Mouse (Mus musculus) embryonic facial prominence, embryonic 10.5 days (tissue): Measurements from ENCODE around the gene Mrtfb. TPM values are rescaled to one million over a fixed set of nuclear protein-coding genes. Genes with fewer than 3 reads are reported as not detected.

Experiments
- DNase-seq: peaks from one replicate; pipeline ENCODE4 v3.0.0-alpha.2; 2017; ENCODE audit warnings: low spot score
- H3K27ac ChIP-seq: fragments of 300-500 bp; sonication (generic); replicated peaks from 2 replicates; pipeline ENCODE4 v1.5.1; 2016; ENCODE audit warnings: mild to moderate bottlenecking
- H3K27me3 ChIP-seq: fragments of 300-500 bp; sonication (generic); replicated peaks from 2 replicates; pipeline ENCODE4 v1.6.1; 2016; ENCODE audit warnings: low read depth, mild to moderate bottlenecking; ENCODE audit not compliant: poor library complexity, severe bottlenecking
- H3K36me3 ChIP-seq: fragments of 300-500 bp; sonication (generic); replicated peaks from 2 replicates; pipeline ENCODE4 v1.6.1; 2016; ENCODE audit warnings: mild to moderate bottlenecking, moderate library complexity
- H3K4me1 ChIP-seq: fragments of 300-500 bp; sonication (generic); 2 replicates; pipeline ENCODE4 v1.6.1; 2016
- H3K4me3 ChIP-seq: fragments of 300-500 bp; sonication (generic); 2 replicates; pipeline ENCODE4 v1.5.1; 2016; ENCODE audit warnings: mild to moderate bottlenecking, moderate library complexity
- H3K9me3 ChIP-seq: fragments of 300-500 bp; sonication (generic); 2 replicates; pipeline ENCODE4 v1.6.1; 2016; ENCODE audit warnings: mild to moderate bottlenecking
- WGBS: fragments of 180-500 bp; shearing (Covaris S2); methylation state at CpG from one replicate; pipeline ENCODE4 v1.1.7; 2016; 5-methylcytosine and 5-hydroxymethylcytosine counted together
- polyA plus RNA-seq: library from polyadenylated mRNA; unstranded; fragments of >200 nt; fragmentation: Nextera tagmentation; extraction: Ambion mirVana; gene quantifications from 2 replicates; pipeline ENCODE4 v1.2.1, GENCODE M21; 2016

The Mrtfb gene
- polyA plus RNA-seq, 1 experiment from 2014 or later, result 22.2 TPM

DNA sequence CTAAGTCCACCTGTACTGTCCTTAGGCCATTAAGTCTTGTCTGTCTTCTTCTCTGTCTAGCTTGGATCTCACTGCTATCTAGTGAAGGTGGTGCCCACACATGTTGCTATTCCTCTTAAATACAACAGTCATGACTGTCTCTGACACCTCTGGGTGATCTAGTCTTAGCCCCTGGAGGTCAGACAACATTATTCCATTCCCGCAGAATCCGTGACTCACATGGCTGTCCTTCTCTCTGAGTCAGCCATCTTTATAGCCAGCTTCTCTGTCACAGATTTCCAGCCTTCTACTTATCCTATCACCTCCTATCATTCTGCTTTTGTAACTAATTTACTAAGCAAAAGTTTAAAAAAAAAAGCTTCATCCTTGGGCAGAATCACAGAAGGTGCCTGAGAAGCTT is 125.5 kb downstream of the Mrtfb start:
- Histone ChIP-seq H3K9me3 (no peaks in the 10 kb centered on the region), H3K4me1 (no peaks in the 10 kb centered on the region), H3K27me3 (no peaks in the 10 kb centered on the region), H3K36me3 (peaks cover 31% of the 10 kb centered on the region), H3K27ac (no peak overlapping the region), H3K4me3 (no peak overlapping the region)
- DNase-seq, result no peak
- WGBS, result 93% methylated on average over 2 of the region's 2 CpGs

DNA sequence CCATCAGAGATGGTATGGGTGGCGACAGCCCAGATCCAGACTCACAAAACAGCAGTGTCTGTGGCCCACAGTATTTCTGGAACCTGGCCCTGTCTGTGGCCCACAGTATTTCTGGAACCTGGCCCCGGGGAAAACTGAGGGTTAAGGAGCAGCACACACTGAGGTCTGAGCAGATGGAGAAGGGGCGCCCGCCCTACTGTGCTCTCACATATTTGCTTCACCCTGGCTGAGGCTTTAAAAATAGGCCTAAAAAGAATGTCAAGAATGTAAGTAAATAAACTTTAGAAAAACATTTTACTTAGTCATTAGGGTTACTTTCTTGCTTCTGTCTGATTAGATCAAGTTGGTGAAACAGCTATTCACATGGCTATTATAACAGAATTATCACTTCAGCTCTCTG is 131.0 kb downstream of the Mrtfb start:
- H3K27ac ChIP-seq, result no peak overlapping the region
- DNase-seq, result no peak
- WGBS, result 88% methylated on average over 4 of the region's 4 CpGs
- no peaks in the 10 kb centered on the region for H3K27me3 ChIP-seq
- H3K9me3 ChIP-seq, result no peaks in the 10 kb centered on the region
- no peak overlapping the region for H3K4me3 ChIP-seq
- H3K36me3 ChIP-seq, result peaks cover 56% of the 10 kb centered on the region
- no peaks in the 10 kb centered on the region for H3K4me1 ChIP-seq

- Histone ChIP-seq H3K4me1 (no peaks in the 10 kb centered on the region), H3K27me3 (no peaks in the 10 kb centered on the region), H3K27ac (no peak overlapping the region), H3K4me3 (no peak overlapping the region), H3K36me3 (peaks cover 95% of the 10 kb centered on the region), H3K9me3 (no peaks in the 10 kb centered on the region)
- 82% methylated on average over 2 of the region's 2 CpGs for WGBS
- DNase-seq, result no peak
These were observed 144.1 kb downstream of the Mrtfb start for GRCm38 (mm10) chr16:13400375-13400774.

DNA sequence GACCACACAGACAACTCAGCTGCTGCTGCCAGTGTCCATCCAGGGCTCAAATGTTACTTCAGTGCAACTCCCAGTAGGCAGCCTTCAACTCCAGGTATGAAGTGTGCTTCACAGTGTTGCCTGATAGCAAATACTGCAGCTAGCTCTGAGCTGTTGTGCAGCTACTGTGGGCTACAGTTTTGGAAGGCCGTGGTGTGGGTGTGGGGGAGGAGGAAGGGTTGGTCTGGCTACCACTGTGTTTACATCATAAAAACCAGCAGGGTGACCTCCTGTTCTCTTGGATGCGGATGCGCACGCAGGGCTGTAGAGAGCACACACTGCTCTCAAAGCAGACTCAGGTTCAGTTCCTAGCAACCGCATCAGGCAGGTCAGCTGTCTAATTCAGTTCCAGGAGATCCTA is 145.3 kb downstream of the Mrtfb start:
- H3K27ac ChIP-seq, result no peak overlapping the region
- H3K27me3 ChIP-seq, result no peaks in the 10 kb centered on the region
- DNase-seq, result no peak
- H3K4me3 ChIP-seq, result no peak overlapping the region
- H3K9me3 ChIP-seq, result no peaks in the 10 kb centered on the region
- H3K36me3 ChIP-seq, result peaks cover 96% of the 10 kb centered on the region
- WGBS, result 92% methylated on average over 5 of the region's 5 CpGs
- H3K4me1 ChIP-seq, result no peaks in the 10 kb centered on the region

DNA sequence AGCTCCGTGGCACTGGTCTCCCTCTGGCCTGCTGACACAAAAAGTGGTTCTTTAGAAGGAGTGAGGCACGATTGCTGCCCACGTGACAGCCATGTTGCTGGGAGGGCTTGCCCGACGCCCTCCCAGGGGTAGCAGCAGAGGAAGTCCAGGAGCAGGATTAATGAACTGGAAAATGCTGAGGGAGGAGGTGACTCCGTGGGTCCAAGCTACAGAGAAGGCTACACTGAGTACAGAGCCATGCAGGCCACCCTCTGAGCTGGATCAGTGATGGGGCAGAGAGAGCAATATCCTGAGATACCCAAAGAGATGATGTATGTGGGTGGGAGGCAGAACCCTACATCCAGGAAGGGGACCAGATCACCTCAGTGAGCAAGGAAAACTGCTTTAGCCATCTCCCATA is 148.4 kb downstream of the Mrtfb start:
- 87% methylated on average over 6 of the region's 6 CpGs for WGBS
- peaks cover 96% of the 10 kb centered on the region for H3K36me3 ChIP-seq
- H3K9me3 ChIP-seq, result no peaks in the 10 kb centered on the region

DNA sequence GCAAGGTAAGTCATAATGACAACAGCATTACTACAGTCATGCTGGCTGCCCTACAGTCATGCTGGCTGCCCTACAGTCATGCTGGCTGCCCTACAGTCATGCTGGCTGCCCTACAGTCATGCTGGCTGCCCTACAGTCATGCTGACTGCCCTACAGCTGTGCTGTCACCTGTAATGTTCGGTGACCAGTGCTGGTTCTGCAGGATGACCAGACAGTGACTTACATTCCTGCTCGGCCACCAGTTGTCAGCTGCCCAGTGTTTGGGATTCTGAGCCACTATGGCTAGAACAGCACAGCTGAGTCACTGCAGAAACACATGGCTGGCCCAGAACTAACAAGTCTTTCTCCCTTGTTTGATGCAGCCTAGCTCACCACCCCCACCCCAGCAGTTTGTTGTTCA is 149.1 kb downstream of the Mrtfb start:
- H3K4me1 ChIP-seq, result no peaks in the 10 kb centered on the region
- DNase-seq, result no peak
- peaks cover 96% of the 10 kb centered on the region for H3K36me3 ChIP-seq
- H3K27me3 ChIP-seq, result no peaks in the 10 kb centered on the region
- no peak overlapping the region for H3K27ac ChIP-seq
- H3K9me3 ChIP-seq, result no peaks in the 10 kb centered on the region
- H3K4me3 ChIP-seq, result no peak overlapping the region
- WGBS, result 90% methylated on average over 2 of the region's 2 CpGs

More for the DNA sequence above, 148.4 kb downstream of the Mrtfb start:
- no peak overlapping the region for H3K4me3 ChIP-seq
- DNase-seq, result no peak
- no peaks in the 10 kb centered on the region for H3K27me3 ChIP-seq
- no peak overlapping the region for H3K27ac ChIP-seq
- H3K4me1 ChIP-seq, result no peaks in the 10 kb centered on the region

DNA sequence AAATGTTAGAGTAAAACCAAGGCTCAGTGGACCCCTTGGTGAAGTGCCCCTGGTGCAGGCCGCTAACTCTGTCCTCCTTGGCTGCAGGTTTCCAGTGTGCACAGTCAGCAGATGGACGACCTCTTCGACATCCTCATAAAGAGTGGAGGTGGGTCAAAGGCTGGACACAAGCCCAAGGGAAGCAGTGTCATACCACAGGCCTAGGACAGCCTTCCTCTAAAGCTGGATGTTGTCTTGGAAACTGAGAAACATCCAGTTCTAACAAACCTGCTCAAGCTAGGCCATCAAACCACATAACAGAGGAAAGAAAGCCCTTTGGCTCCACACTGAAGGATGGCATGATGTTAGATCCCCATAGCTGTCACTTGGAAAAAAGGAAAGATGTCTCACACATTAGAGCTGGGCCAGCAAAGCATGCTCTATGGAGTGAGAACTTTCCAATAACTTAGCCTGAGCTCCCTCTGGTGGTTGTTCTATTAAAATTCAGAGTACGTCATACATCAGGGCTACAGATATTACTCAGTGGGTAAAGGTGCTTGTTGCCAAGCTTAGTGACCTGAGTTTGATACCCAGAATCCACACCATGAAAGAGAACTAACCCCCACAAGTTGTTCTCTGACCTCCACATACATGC is 153.4 kb downstream of the Mrtfb start:
- no peak for DNase-seq
- Histone ChIP-seq H3K9me3 (peaks cover 4% of the 10 kb centered on the region; the same call in 1 of the 2 replicates), H3K36me3 (peaks cover 96% of the 10 kb centered on the region), H3K4me1 (no peaks in the 10 kb centered on the region), H3K4me3 (no peak overlapping the region), H3K27me3 (no peaks in the 10 kb centered on the region), H3K27ac (no peak overlapping the region)
- 78% methylated on average over 4 of the region's 4 CpGs for WGBS

DNA sequence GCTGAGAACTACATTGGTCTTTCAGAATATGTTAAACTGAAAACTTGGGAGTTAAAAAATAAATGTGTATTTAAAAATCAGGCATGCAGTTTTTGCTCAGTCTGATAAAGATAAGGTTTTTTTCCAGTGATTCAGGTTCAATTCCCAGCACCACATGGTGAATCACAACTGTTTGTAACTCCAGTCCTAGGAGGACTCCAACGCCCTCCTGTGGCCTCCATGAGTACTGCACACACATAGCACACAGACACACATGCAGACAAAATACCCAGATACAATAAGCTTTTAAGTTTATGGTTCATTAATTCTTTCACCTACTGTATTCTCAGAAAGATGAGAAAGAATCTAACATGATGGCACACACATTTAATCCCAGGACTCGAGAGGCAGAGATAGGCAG is 154.5 kb downstream of the Mrtfb start:
- DNase-seq, result no peak
- Histone ChIP-seq H3K27ac (no peak overlapping the region), H3K4me3 (no peak overlapping the region), H3K36me3 (peaks cover 87% of the 10 kb centered on the region), H3K27me3 (no peaks in the 10 kb centered on the region), H3K4me1 (no peaks in the 10 kb centered on the region), H3K9me3 (peaks cover 4% of the 10 kb centered on the region; the same call in 1 of the 2 replicates)
- 88% methylated on average over 2 of the region's 2 CpGs for WGBS

DNA sequence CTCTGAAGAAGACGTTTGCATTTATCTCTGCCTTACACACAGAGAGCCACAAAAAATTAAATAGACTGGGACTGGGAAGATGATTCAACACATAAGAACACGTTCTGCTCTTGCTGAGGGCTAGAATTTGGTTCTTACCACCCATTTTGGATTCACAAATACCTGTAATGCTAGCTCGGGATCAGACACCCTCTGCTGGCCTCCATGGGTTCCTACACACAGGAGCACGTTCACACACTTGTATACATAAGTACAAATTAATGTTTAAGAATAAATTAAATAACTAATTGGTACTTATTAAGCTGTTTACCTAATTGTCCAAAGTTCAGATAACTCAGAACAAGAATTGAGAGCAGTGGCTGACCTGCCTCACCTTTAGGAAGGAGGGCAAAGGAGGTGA is 155.2 kb downstream of the Mrtfb start:
- Histone ChIP-seq H3K27me3 (no peaks in the 10 kb centered on the region), H3K9me3 (peaks cover 4% of the 10 kb centered on the region; the same call in 1 of the 2 replicates), H3K36me3 (peaks cover 81% of the 10 kb centered on the region), H3K4me1 (no peaks in the 10 kb centered on the region), H3K4me3 (no peak overlapping the region), H3K27ac (no peak overlapping the region)
- 90% methylated on average over 4 of the region's 4 CpGs for WGBS
- no peak for DNase-seq

- Histone ChIP-seq H3K27me3 (no peaks in the 10 kb centered on the region), H3K27ac (no peak overlapping the region), H3K9me3 (peaks cover 4% of the 10 kb centered on the region; the same call in 1 of the 2 replicates), H3K4me1 (no peaks in the 10 kb centered on the region), H3K4me3 (no peak overlapping the region), H3K36me3 (peaks cover 53% of the 10 kb centered on the region)
- WGBS, result 95% methylated on average over 7 of the region's 7 CpGs
- DNase-seq, result no peak
These were observed 158.3 kb downstream of the Mrtfb start for GRCm38 (mm10) chr16:13414566-13414965.

DNA sequence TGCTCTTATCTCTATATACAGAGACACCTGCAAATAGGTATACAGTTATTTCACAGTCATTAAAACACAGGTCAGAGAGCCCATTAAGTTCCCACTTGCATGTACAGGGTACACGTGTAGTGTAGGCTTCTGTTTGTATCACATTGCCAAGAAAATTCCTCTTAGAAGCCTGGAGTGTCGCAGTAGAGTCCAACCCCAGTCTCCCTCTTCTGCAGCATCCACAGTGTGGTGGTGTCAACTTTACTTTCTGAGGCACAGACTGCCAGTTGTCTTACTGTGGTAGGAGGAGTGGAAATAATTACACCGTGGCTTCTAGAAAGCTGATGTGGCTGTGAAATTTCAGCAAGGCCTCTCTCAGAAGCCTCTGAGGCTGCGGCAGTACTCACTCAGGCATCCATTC is 158.7 kb downstream of the Mrtfb start:
- Histone ChIP-seq H3K4me3 (no peak overlapping the region), H3K36me3 (peaks cover 49% of the 10 kb centered on the region), H3K9me3 (peaks cover 4% of the 10 kb centered on the region; the same call in 1 of the 2 replicates), H3K27ac (no peak overlapping the region), H3K27me3 (no peaks in the 10 kb centered on the region), H3K4me1 (no peaks in the 10 kb centered on the region)
- 91% methylated on average over 4 of the region's 4 CpGs for WGBS
- DNase-seq, result no peak

- Histone ChIP-seq H3K27ac (no peak overlapping the region), H3K4me3 (no peak overlapping the region), H3K9me3 (peaks cover 4% of the 10 kb centered on the region; the same call in 1 of the 2 replicates), H3K36me3 (peaks cover 44% of the 10 kb centered on the region), H3K27me3 (no peaks in the 10 kb centered on the region), H3K4me1 (no peaks in the 10 kb centered on the region)
- 95% methylated on average over 6 of the region's 6 CpGs for WGBS
- no peak for DNase-seq
These were observed 159.2 kb downstream of the Mrtfb start for GRCm38 (mm10) chr16:13415465-13415864.

- WGBS, result 84% methylated on average over 10 of the region's 10 CpGs
- peaks cover 34% of the 10 kb centered on the region for H3K36me3 ChIP-seq
These were observed 160.2 kb downstream of the Mrtfb start for GRCm38 (mm10) chr16:13416465-13416864.

More at GRCm38 (mm10) chr16:13416465-13416864, 160.2 kb downstream of the Mrtfb start:
- DNase-seq, result no peak
- Histone ChIP-seq H3K27ac (no peak overlapping the region), H3K4me3 (no peak overlapping the region), H3K4me1 (no peaks in the 10 kb centered on the region), H3K27me3 (no peaks in the 10 kb centered on the region), H3K9me3 (no peaks in the 10 kb centered on the region)
